Mouse (Mus musculus) heart, postnatal 14 days (tissue): ENCODE results near the gene Ei24. TPM values are rescaled to one million over a fixed set of nuclear protein-coding genes. Genes with fewer than 3 reads are reported as not detected.

ENCODE experiments used
- DNase-seq, 2 experiments: peaks; one replicate each; pipeline ENCODE4 v3.0.0; 2021 to 2022
- intact Hi-C: fragments of 180-260 bp; cut with DNase I; formaldehyde crosslinking; loops from one replicate; pipeline ENCODE4 v1.15.1; 2025
- long read RNA-seq, 2 experiments: library from polyadenylated mRNA; stranded (forward); transcript quantifications; one replicate each; pipeline ENCODE4 v2.0.0; 2021
- total RNA-seq, 2 experiments: library from RNA; stranded (reverse); gene quantifications; 2 replicates each; pipeline ENCODE4 v1.2.3; 2021

Gene Ei24
- total RNA-seq, result 10 to 100 TPM; 96.3 to 96.4 TPM
- long read RNA-seq, experiment 1, transcript Ei24-201 (11 exons, 2,220 nt), result major isoform, 81 of 94 reads
- long read RNA-seq, experiment 1, partial matches to known transcripts, result 4 of 94 reads
- long read RNA-seq, experiment 1, other reads (novel, unspliced or antisense), result 5 of 94 reads
- long read RNA-seq, experiment 2, transcript Ei24-201 (11 exons, 2,220 nt), result major isoform, 65 of 75 reads
- long read RNA-seq, experiment 2, partial matches to known transcripts, result 2 of 75 reads
- long read RNA-seq, experiment 2, other reads (novel, unspliced or antisense), result 5 of 75 reads

DNA sequence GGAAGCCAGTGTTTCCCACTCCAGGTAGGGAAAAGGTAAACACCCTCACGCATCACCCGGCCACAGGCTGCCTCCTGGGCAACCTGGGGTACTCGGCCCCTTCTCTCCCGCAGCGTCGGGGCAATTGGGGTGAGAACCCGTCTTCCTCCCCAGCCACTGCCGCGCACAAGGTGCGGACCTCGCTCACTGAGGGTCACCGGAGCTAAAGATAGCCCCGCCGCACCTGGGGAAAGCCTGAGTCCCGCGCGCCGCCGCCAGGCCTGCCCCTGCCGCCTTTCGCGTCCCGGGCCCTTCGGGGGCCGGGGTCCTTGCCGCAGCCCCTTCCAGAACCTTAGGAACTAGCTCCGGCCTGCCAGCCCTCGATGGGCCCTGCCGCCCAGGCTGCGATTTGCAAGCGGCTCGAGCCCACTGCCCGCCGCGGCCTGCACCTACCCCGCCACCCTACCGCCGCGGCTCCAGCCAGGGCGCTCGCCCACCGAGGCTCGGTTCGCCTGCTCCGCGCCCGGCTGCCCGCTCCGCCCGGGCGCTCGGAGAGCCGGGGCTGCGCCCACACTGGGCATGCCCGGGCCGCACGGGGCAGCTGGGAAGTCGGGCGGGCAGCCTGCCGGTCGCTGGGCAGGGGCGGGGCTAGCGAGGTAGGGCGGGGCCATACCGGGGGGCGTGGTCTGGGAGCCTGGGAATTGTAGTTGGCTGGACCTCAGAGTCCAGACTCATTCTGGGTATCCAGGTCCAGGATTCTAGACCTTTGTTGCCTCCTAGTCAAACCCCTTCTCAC is at the start of gene Ei24:
Ei24 (minus strand) TSS at position 613 of the 775 bp plus-strand sequence.
- intact Hi-C loops, result loop anchor here (5.0 kb wide), 1 partner anchor 80 kb away; no protein-coding TSS in a partner anchor

GRCm38 (mm10) chr9:36846346-36846745 is 49.2 kb upstream of the Ei24 start:
- intact Hi-C loops, result no loop called here
- DNase-seq, result no peak

More for the DNA sequence above, at the start of gene Ei24:
- peak; percentile 95 to 97 for DNase-seq

GRCm38 (mm10) chr9:36833914-36834313 is 36.7 kb upstream of the Ei24 start:
- no peak for DNase-seq
- intact Hi-C loops, result no loop called here

DNA sequence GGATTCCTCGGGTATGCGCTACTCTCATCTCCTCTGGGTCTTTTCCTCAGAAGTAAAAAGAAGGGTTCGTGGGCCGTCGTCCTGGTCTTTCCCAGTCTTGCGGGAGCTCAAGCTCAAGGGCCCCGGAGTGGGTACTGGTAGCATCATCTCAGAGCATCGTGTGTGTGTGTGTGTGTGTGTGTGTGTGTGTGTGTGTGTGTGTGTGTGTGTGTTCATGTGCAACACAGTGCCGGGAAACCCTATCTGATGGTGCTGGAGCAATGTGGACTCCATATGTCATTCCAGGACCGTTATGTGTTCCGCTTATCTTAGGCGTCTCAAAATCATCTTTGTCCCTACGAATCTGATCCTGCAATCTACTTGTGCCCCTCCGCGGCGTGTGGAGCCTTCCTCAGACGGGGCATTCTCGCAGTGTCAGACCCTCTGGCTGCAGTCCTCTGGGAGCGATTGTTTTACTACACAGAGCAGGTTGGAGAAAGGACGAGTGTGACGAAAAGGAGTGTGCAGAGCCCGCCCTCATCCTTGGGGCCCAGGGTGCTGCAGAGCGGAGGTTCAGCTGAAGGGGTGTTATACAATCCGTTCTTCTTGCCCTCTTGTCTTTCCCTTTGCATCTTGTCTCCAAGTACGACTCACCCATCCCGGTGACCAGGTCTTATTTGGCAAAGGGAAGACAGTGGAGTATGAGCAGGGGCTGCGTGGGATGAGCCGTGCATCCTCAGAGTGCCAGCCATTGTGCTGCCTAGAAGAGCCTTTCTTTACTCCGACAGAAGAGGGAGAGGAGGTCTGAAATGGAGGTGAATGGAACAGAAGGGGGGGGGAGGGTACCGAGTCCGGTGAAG is 36.1 kb upstream of the Ei24 start:
- intact Hi-C loops, result no loop called here
- DNase-seq, result no peak

GRCm38 (mm10) chr9:36832529-36832928 is 35.3 kb upstream of the Ei24 start:
- intact Hi-C loops, result no loop called here
- peak; percentile 65 to 74 for DNase-seq

DNA sequence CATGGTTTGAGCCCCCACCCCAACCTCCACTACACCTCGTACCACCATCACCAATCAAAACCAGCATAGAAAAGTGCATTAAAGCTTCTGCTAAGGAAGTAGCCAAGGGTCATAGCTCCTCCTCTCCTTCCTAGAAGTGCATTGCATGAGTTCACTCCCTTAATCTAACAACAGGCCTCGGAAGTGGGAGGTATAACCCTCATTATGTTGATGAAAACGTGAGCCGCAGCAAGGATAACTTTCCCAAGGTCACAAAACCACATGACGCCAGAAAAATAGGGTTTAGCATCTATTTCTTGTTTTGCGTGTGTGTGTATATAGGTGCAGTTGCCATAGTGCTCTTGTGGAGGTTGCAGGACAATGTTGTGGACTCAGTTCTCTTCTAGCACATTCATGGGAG is 34.2 kb upstream of the Ei24 start:
- no peak for DNase-seq
- intact Hi-C loops, result no loop called here

DNA sequence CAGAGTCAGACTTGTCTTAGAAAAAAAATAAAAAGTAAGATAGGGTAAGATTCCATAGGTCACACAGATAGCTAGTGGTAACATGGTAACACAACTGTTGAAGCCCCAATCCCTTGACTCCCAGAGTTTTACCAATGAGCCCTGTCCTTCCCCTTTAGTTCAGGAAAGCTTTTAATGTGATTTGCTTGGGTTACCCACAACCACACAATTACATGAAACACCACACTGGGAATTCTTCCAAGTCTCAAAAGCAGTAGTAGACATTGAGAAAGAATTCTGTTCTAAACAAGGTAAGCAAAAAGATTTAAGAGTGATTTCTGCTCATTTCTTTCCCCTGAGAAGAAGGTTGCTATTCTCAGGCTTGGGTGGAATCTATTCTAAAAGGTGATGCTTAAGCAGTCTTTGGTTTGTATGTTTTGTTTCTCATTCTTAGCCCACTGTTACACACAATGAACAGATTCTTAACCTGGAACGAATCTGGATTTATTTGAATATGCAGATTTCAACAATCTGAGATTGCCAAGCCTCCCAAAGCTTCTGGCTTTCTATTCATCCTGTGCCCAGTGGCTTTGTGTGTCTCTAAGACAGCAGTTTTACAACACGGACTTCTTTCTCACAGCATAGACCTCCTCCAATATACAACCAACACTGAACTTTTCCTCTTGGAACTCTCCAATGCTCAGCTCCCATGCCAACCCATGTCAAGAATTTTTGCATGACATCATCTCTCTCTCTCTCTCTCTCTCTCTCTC is 29.6 kb upstream of the Ei24 start:
- no peak for DNase-seq
- intact Hi-C loops, result no loop called here

GRCm38 (mm10) chr9:36822024-36822423 is 24.8 kb upstream of the Ei24 start:
- DNase-seq, result no peak
- intact Hi-C loops, result no loop called here

GRCm38 (mm10) chr9:36821644-36822000 is 24.4 kb upstream of the Ei24 start, which contains the start of gene Fez1:
Gene Fez1 (plus strand): TSS chr9:36821864.
- intact Hi-C loops, result no loop called here
- peak in 1 of 2 experiments; percentile 1 for DNase-seq

GRCm38 (mm10) chr9:36820969-36821643 is 23.9 kb upstream of the Ei24 start:
- no peak for DNase-seq
- intact Hi-C loops, result no loop called here

DNA sequence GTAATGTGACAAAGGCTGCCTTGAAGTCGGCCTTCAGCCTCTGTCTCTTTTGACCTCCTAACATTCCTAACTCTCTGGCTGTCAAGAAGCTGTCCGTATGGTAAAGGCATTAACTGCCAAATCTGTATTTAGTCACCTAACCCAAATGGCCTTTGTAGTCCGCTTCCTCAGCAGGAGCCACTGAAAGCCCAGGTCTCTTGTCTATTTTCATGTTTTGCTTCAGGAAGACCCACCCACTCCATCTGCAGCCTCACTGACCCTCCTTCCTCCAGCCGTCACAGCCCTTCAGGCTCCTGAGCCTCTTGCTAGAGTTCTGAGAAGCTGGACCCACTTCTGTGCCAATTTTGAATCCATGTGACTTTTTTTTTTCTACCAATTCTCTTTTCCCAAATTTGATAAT is 21.7 kb upstream of the Ei24 start:
- intact Hi-C loops, result no loop called here
- DNase-seq, result no peak

GRCm38 (mm10) chr9:36814486-36814885 is 17.3 kb upstream of the Ei24 start:
- intact Hi-C loops, result no loop called here
- DNase-seq, result no peak

DNA sequence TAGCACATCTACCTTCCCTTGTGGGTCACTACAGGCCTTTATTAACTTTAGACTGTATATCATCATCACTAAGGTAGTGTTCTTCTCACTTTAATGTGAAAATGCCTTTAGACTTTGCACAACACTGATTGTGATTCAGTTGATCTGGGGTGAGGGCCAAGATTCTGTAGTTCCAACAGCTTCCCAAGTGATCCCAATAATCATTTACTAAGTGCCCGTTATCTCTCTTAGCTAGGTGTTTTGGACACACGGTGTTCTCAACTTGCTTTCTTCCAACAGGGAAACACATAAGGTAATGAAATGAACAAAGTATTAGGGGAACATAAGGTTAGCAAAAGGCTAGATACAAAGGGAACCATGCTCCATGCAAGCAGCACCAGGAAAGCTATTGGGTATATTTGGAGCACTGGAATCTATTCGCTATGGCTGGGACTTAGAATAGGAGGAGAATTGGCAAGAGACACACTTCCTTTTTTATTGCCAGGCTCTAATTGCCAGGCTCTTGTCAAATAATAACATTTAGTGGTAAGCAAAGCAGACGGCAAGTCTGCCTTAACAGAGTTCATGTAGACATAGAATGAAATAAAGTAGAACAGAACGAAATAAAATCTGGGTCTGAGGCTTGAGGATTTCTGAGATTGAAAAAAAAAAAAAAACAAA is 11.1 kb upstream of the Ei24 start:
- no peak for DNase-seq
- intact Hi-C loops, result no loop called here

GRCm38 (mm10) chr9:36805256-36805975 is 8.2 kb upstream of the Ei24 start:
- intact Hi-C loops, result no loop called here
- no peak for DNase-seq

GRCm38 (mm10) chr9:36803926-36804325 is 6.7 kb upstream of the Ei24 start:
- intact Hi-C loops, result no loop called here
- no peak for DNase-seq

DNA sequence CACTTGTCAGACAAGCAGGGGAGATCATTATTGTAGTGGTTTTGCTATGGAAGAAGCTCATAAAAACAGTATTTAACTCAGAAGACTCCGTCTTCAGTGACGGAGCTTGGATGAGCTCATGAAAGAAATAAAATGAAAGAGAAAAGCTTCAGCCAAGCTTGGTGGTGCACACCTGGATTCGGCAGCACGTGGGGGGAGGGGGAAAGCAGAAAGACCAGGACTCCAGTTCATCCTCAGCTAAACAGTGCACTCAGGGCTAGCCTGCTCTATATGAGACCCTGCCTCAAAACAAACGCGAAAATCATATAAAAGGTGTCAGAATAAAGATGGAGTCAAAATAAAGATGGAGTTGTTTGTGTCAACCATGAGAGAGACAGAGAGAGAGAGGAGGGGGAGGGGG is 6.2 kb upstream of the Ei24 start:
- intact Hi-C loops, result no loop called here
- no peak for DNase-seq

DNA sequence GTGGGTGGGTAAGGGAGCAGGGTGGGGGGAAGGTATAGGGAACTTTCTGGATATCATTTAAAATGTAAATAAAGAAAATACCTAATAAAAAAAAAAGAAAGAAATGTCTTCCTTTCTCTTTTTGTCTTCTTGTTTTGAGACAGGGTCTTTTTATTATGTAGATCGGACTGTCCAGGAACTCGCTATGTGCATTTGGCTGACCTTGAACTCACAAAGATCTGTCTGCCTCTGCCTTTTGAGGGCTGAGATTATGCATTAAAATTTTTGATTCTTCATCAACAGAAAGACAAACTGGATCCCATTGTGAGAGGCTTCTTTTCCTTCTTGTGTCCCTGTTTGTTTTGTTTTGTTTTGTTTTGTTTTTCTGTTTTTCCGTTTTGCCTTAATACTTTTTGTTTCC is 5.8 kb upstream of the Ei24 start:
- no peak for DNase-seq
- intact Hi-C loops, result no loop called here

DNA sequence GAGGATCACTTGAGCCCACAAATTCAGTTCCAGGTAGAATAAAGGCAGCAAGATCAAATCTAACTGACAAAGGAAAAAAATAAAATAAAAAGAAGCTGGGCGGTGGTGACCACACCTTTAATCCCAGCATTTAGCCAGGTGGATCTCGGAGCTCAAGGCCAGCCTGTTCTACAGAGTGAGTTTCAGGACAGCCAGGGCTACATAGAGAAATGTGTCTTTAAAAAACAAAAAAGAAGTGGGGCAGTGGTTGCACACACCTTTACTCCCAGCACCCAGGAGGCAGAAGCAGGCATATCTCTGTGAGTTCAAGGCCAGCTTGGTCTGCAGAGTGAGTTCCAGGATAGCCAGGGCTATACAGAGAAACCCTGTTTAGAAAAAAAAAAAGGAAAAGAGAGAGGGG is 4.8 kb upstream of the Ei24 start:
- intact Hi-C loops, result no loop called here
- no peak for DNase-seq

- DNase-seq, result no peak
- intact Hi-C loops, result loop anchor here (5.0 kb wide), 1 partner anchor 81 kb away; no protein-coding TSS in a partner anchor
Observed at GRCm38 (mm10) chr9:36796224-36796623, 969 bp downstream of the Ei24 start.
